Mouse (Mus musculus) hindbrain, embryonic 16.5 days (tissue): ENCODE results near the gene Nosip. TPM values are rescaled to one million over a fixed set of nuclear protein-coding genes. Genes with fewer than 3 reads are reported as not detected.

Source experiments
- ATAC-seq: fragments of 200-750 bp; cut with Nextera tagmentation; 2 replicates; pipeline ENCODE4 v1.8.0; 2017; ENCODE audit warnings: moderate TSS enrichment, moderate library complexity
- H3K27ac ChIP-seq: fragments of 300-500 bp; sonication (generic); 2 replicates; pipeline ENCODE4 v1.5.1; 2014; ENCODE audit warnings: low read depth, mild to moderate bottlenecking, control low read depth, low read length, moderate library complexity
- H3K27me3 ChIP-seq: fragments of 300-500 bp; sonication (generic); replicated peaks from 2 replicates; pipeline ENCODE4 v1.6.1; 2014; ENCODE audit warnings: low read length; ENCODE audit not compliant: control insufficient read depth, insufficient read depth
- H3K36me3 ChIP-seq: fragments of 300-500 bp; sonication (generic); 2 replicates; pipeline ENCODE4 v1.6.1; 2014; ENCODE audit warnings: mild to moderate bottlenecking, low read length, moderate library complexity, mixed read lengths; ENCODE audit not compliant: control insufficient read depth, insufficient read depth
- H3K4me1 ChIP-seq: fragments of 300-500 bp; sonication (generic); 2 replicates; pipeline ENCODE4 v1.6.1; 2014; ENCODE audit warnings: low read depth, low read length; ENCODE audit not compliant: control insufficient read depth, insufficient read depth
- H3K4me2 ChIP-seq: fragments of 300-500 bp; sonication (generic); 2 replicates; pipeline ENCODE4 v1.6.1; 2014; ENCODE audit warnings: mild to moderate bottlenecking, low read length, control low read depth, moderate library complexity
- H3K4me3 ChIP-seq: fragments of 300-500 bp; sonication (generic); 2 replicates; pipeline ENCODE4 v1.5.1; 2014; ENCODE audit warnings: mild to moderate bottlenecking, low read length, control low read depth, moderate library complexity
- H3K9ac ChIP-seq: fragments of 300-500 bp; sonication (generic); 2 replicates; pipeline ENCODE4 v1.6.1; 2014; ENCODE audit warnings: low read depth, mild to moderate bottlenecking, control low read depth, low read length, moderate library complexity
- H3K9me3 ChIP-seq: fragments of 300-500 bp; sonication (generic); 2 replicates; pipeline ENCODE4 v1.6.1; 2014; ENCODE audit warnings: mild to moderate bottlenecking, low read length, moderate library complexity; ENCODE audit not compliant: control insufficient read depth
- WGBS: fragments of 180-500 bp; shearing (Covaris S2); extraction: QIAGEN DNeasy Blood & Tissue Kit; methylation state at CpG from one replicate; pipeline ENCODE4 v1.1.7; 2014; 5-methylcytosine and 5-hydroxymethylcytosine counted together
- polyA plus RNA-seq: library from polyadenylated mRNA; unstranded; fragments of >200 nt; fragmentation: Nextera tagmentation; extraction: Ambion mirVana; gene quantifications from 2 replicates; pipeline ENCODE4 v1.2.1, GENCODE M21; 2015

The Nosip gene
- polyA plus RNA-seq, 1 experiment from 2014 or later, result 69.0 TPM

- no peak overlapping the region for H3K27ac ChIP-seq
- H3K9me3 ChIP-seq, result no peaks in the 10 kb centered on the region
- 98% methylated on average over 8 of the region's 8 CpGs for WGBS
- no peak overlapping the region for H3K4me3 ChIP-seq
- ATAC-seq, result no peak
- peaks cover 2% of the 10 kb centered on the region; the same call in 1 of the 2 replicates for H3K4me1 ChIP-seq
- peaks cover 70% of the 10 kb centered on the region for H3K36me3 ChIP-seq
- H3K27me3 ChIP-seq, result no peaks in the 10 kb centered on the region
- no peak overlapping the region for H3K9ac ChIP-seq
- H3K4me2 ChIP-seq, result no peak overlapping the region
Measured at GRCm38 (mm10) chr7:45030857-45031256, 31.4 kb upstream of the Nosip start.

- Histone ChIP-seq H3K27ac (no peak overlapping the region), H3K9me3 (no peaks in the 10 kb centered on the region), H3K4me2 (no peak overlapping the region), H3K4me3 (no peak overlapping the region), H3K9ac (no peak overlapping the region), H3K36me3 (peaks cover 67% of the 10 kb centered on the region), H3K27me3 (no peaks in the 10 kb centered on the region), H3K4me1 (no peaks in the 10 kb centered on the region)
- no peak for ATAC-seq
- WGBS, result 97% methylated on average over 19 of the region's 19 CpGs
Measured at GRCm38 (mm10) chr7:45033722-45034359, 28.4 kb upstream of the Nosip start.

- Histone ChIP-seq H3K9me3 (no peaks in the 10 kb centered on the region), H3K4me1 (no peaks in the 10 kb centered on the region), H3K36me3 (peaks cover 65% of the 10 kb centered on the region), H3K27me3 (no peaks in the 10 kb centered on the region), H3K27ac (no peak overlapping the region), H3K4me2 (no peak overlapping the region), H3K9ac (no peak overlapping the region), H3K4me3 (no peak overlapping the region)
- 94% methylated on average over 3 of the region's 3 CpGs for WGBS
- ATAC-seq, result no peak
Measured at GRCm38 (mm10) chr7:45035631-45036030, 26.6 kb upstream of the Nosip start.

GRCm38 (mm10) chr7:45036702-45037101 lies 25.5 kb upstream of the Nosip start:
- Histone ChIP-seq H3K9ac (no peak overlapping the region), H3K4me3 (no peak overlapping the region), H3K27ac (no peak overlapping the region), H3K4me1 (no peaks in the 10 kb centered on the region), H3K4me2 (no peak overlapping the region), H3K27me3 (no peaks in the 10 kb centered on the region), H3K9me3 (no peaks in the 10 kb centered on the region), H3K36me3 (peaks cover 65% of the 10 kb centered on the region)
- no peak for ATAC-seq
- WGBS, result 91% methylated on average over 11 of the region's 11 CpGs

- H3K36me3 ChIP-seq, result peaks cover 69% of the 10 kb centered on the region
- no peaks in the 10 kb centered on the region for H3K9me3 ChIP-seq
- H3K27me3 ChIP-seq, result no peaks in the 10 kb centered on the region
- H3K9ac ChIP-seq, result no peak overlapping the region
- no peaks in the 10 kb centered on the region for H3K4me1 ChIP-seq
- WGBS, result 68% methylated on average over 7 of the region's 7 CpGs
- ATAC-seq, result no peak
- H3K4me3 ChIP-seq, result no peak overlapping the region
- no peak overlapping the region for H3K27ac ChIP-seq
- H3K4me2 ChIP-seq, result no peak overlapping the region
Measured at GRCm38 (mm10) chr7:45037720-45038361, 24.4 kb upstream of the Nosip start.

GRCm38 (mm10) chr7:45038411-45038810 lies 23.8 kb upstream of the Nosip start:
- no peak for ATAC-seq
- no peaks in the 10 kb centered on the region for H3K9me3 ChIP-seq
- H3K27me3 ChIP-seq, result no peaks in the 10 kb centered on the region
- no peak overlapping the region for H3K4me2 ChIP-seq
- peaks cover 69% of the 10 kb centered on the region for H3K36me3 ChIP-seq
- no peaks in the 10 kb centered on the region for H3K4me1 ChIP-seq
- no peak overlapping the region for H3K4me3 ChIP-seq
- no peak overlapping the region for H3K27ac ChIP-seq
- H3K9ac ChIP-seq, result no peak overlapping the region
- 96% methylated on average over 9 of the region's 9 CpGs for WGBS

- Histone ChIP-seq H3K9ac (no peak overlapping the region), H3K4me3 (no peak overlapping the region), H3K9me3 (no peaks in the 10 kb centered on the region), H3K4me1 (no peaks in the 10 kb centered on the region), H3K36me3 (peaks cover 63% of the 10 kb centered on the region), H3K27me3 (no peaks in the 10 kb centered on the region), H3K4me2 (no peak overlapping the region), H3K27ac (no peak overlapping the region)
- WGBS, result 92% methylated on average over 9 of the region's 9 CpGs
- ATAC-seq, result 0 out of 2 replicates have a peak, but pooled peaks have one; percentile 2
Measured at GRCm38 (mm10) chr7:45040851-45041250, 21.4 kb upstream of the Nosip start.

GRCm38 (mm10) chr7:45043307-45043706 lies 18.9 kb upstream of the Nosip start:
- H3K9ac ChIP-seq, result no peak overlapping the region
- no peak overlapping the region for H3K4me3 ChIP-seq
- H3K4me1 ChIP-seq, result no peaks in the 10 kb centered on the region
- no peaks in the 10 kb centered on the region for H3K27me3 ChIP-seq
- ATAC-seq, result no peak
- H3K9me3 ChIP-seq, result no peaks in the 10 kb centered on the region
- no peak overlapping the region for H3K27ac ChIP-seq
- H3K36me3 ChIP-seq, result peaks cover 72% of the 10 kb centered on the region
- WGBS, result 93% methylated on average over 14 of the region's 14 CpGs
- no peak overlapping the region for H3K4me2 ChIP-seq

- no peak for ATAC-seq
- no peak overlapping the region for H3K27ac ChIP-seq
- H3K27me3 ChIP-seq, result no peaks in the 10 kb centered on the region
- peaks cover 83% of the 10 kb centered on the region for H3K36me3 ChIP-seq
- no peak overlapping the region for H3K4me3 ChIP-seq
- no peak overlapping the region for H3K4me2 ChIP-seq
- no peak overlapping the region for H3K9ac ChIP-seq
- H3K9me3 ChIP-seq, result no peaks in the 10 kb centered on the region
- peaks cover 6% of the 10 kb centered on the region for H3K4me1 ChIP-seq
- 93% methylated on average over 22 of the region's 22 CpGs for WGBS
Measured at GRCm38 (mm10) chr7:45045741-45046140, 16.5 kb upstream of the Nosip start.
